Mouse (Mus musculus) gastrocnemius, postnatal 14 days (tissue): ENCODE results near the gene Gm3417. TPM values are rescaled to one million over a fixed set of nuclear protein-coding genes. Genes with fewer than 3 reads are reported as not detected.

Source experiments
- total RNA-seq, 2 experiments: library from RNA; stranded (reverse); gene quantifications; 2 replicates each; pipeline ENCODE4 v1.2.3; 2021

Gm3417 gene
- total RNA-seq, 2 experiments from 2014 or later = not detected

Other genes with a start within 250 kb of the Gm3417 start
- gene Wdr27, start 35.6 kb downstream of the Gm3417 start, total RNA-seq = 1 to 10 TPM; 1.6 to 3.1 TPM
- 10 to 100 TPM; 13.2 to 15.8 TPM for gene 1600012H06Rik, start 35.6 kb downstream of the Gm3417 start, total RNA-seq
- 10 to 100 TPM; 45.8 to 54.1 TPM for gene Phf10, start 17.5 kb downstream of the Gm3417 start, total RNA-seq
- gene 9030025P20Rik, start 322 bp downstream of the Gm3417 start, total RNA-seq = 1 to 10 TPM; 1.6 to 2.3 TPM
- gene Gm3435, start 31.4 kb upstream of the Gm3417 start, total RNA-seq = 1 to 10 TPM in 1 of 2 experiments, under 1 TPM in 1; 0.58 to 2.0 TPM
- gene Ermard, start 62.4 kb upstream of the Gm3417 start, total RNA-seq = 10 to 100 TPM; 19.0 to 25.1 TPM
- gene Tcte3, start 62.7 kb upstream of the Gm3417 start, total RNA-seq = under 1 TPM in 1 of 2 experiments, not detected in 1; 0.51 TPM
- gene Gm3448, start 62.7 kb upstream of the Gm3417 start, total RNA-seq = under 1 TPM; 0.93 to 0.96 TPM